Mouse (Mus musculus): ENCODE data around the gene Ssc4d. TPM values are rescaled to one million over a fixed set of nuclear protein-coding genes. Genes with fewer than 3 reads are reported as not detected.

Ssc4d gene
- 0.51 to 2.4 TPM (median 1.3 TPM) in 4 replicates for total RNA-seq (2023)

DNA sequence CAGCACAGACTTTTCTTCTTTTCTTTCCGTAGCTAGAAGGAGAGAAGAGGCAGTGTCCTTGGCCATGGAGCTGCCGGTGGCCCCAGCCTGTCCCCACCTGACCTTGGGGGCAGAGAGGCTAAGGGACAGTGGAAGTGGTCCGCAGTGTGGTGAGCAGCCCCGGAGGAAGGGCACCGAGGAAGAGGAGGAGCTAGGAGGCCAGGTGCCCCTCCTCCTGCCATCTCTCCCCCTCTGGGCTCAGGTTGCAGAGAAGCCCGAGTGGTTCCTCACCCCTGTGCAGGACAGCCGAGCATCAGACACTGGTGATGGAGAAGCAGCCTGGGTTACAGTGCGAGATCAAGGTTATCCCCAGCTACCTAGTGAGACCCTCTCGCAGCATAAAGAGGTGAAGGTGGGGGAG lies at the start of gene Ssc4d:
Gene Ssc4d, minus strand, starts transcription at position 167 of the 400 bp plus-strand sequence.

DNA sequence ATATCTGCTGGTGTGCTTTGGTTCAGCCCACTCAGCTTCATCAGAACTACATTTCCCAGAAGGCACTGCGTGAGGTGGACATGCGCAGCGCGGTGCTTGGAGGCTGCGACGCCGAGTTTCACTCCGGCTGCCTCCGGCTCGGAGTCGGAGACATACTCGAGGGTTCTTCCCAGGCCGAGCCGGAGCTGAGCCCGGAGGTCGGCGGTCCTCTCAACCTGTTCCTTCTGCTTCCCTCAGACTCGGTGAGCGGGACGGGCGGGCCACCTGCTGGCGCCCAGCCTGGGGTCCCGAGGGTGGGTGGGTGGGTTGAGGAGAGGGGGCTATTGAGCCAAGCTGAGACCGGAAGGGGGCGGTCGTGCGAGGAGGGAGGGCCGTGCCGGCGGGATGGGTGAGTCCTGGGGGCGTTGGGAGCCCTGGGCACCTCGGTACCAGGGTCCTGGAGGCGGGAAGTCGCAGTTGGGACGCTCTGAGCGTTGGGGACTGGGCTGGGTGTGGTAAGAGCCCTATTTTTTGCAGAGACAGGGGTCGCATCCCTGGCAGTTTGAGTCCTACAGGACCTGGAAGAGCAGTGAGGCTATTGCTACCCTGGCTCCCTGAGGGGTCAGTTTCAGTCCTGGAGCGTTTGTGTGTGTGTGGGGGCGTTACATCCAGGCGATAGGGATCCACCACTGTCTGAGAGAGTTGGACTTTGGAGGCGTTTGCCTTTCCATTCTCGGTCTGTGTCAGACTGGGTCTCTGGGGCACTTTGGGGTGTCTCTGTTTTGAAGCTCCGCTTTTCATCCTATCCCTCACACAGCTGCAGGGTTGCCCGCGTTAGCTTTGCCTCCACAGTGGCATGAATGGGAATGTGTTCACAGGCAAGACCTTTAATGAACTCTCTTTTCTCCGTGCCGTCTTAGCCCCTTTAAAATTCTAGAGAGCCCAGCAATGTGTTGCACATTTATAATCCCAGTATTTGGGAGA lies 20.7 kb upstream of the Ssc4d start, which contains the start of gene Dtx2:
Gene Dtx2, plus strand, starts transcription at position 76 of the 963 bp plus-strand sequence.

DNA sequence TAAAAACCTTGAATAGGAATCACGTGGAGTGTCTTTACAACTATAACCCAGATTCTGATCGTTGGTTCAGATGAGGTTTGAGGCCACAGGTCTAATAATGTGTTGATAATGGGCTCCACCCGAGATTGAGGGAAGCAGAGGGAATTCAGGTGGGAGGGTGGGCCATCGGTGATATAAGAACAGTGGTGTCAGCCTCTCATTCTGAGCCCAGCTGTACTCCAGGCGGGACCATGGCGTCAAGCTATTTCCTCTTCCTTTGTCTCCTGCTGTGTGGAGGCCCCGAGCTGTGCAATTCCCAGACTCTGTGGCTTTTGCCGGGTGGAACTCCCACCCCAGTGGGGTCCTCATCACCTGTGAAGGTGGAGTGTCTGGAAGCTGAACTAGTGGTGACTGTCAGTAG lies 5.6 kb upstream of the Ssc4d start, which contains the start of gene Zp3:
Gene Zp3, plus strand, starts transcription at position 196 of the 400 bp plus-strand sequence.

DNA sequence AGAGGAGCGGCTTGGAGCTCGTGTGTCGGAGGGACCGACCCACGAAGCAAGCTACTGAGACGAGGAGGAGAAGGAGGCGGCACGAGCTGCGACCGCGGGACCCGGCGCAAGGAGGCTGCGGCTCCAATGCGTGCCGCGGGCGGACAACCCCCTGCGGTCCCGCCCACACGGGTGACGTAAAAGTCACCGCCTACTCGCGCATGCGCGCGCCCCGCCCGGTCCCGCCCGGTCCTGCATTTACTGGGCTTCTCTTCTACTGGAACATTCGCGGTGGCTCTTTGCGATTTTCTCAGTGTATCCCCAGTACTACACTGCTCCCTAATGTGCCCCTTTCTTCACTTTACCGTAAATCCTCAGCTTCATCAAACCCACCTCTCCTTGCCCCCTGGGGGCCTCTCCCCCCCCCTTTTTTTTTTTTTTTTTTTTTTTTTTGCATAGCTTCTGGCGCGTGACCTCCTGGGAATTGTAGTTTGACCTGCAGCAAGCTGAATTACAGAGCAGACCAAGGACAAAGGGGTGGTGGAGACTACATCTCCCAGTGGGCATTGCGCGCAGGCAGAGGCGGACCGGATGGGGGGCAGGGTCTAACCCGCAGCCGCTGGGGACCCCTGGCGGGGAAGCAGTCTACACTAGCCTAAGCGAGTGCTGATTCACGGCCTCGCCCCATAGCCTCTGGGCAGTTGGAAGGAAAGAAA lies 39.7 kb downstream of the Ssc4d start, which contains the start of gene Ywhag:
Gene Ywhag, minus strand, starts transcription at position 136 of the 695 bp plus-strand sequence.

Other genes starting within 250 kb of the Ssc4d start
- 7.9 to 14.5 TPM (median 12.3 TPM) in 4 replicates for gene Tmem120a, start 230.1 kb downstream of the Ssc4d start, total RNA-seq (2023)
- gene Styxl1, start 196.1 kb downstream of the Ssc4d start, total RNA-seq (2023) = 1.2 TPM in 1 of 4 replicates, not detected in the others
- gene Mdh2, start 196.1 kb downstream of the Ssc4d start, total RNA-seq (2023) = 143 to 159 TPM (median 155 TPM) in 4 replicates
- gene Srrm3, start 167.6 kb downstream of the Ssc4d start, total RNA-seq (2023) = 0.38 TPM in 1 of 4 replicates, not detected in the others
- gene Hspb1, start 86.6 kb downstream of the Ssc4d start, total RNA-seq (2023) = 3.1 to 8.8 TPM (median 5.6 TPM) in 4 replicates
- gene Ywhag, start 39.9 kb downstream of the Ssc4d start, total RNA-seq (2023) = 79.7 to 98.2 TPM (median 86.5 TPM) in 4 replicates
- not detected in 4 replicates for gene Zp3, start 5.6 kb upstream of the Ssc4d start, total RNA-seq (2023)
- gene Dtx2, start 20.3 kb upstream of the Ssc4d start, total RNA-seq (2023) = 31.2 to 37.8 TPM (median 33.0 TPM) in 4 replicates
- 0.54 to 1.0 TPM (median 0.61 TPM) in 4 replicates for gene Upk3b, start 64.0 kb upstream of the Ssc4d start, total RNA-seq (2023)
- gene Upk3bl, start 80.0 kb upstream of the Ssc4d start, total RNA-seq (2023) = not detected in 4 replicates
- gene Rasa4, start 109.4 kb upstream of the Ssc4d start, total RNA-seq (2023) = 14.8 to 21.8 TPM (median 18.1 TPM) in 4 replicates
- gene Polr2j, start 142.1 kb upstream of the Ssc4d start, total RNA-seq (2023) = 54.5 to 72.5 TPM (median 67.0 TPM) in 4 replicates
- gene Lrwd1, start 161.5 kb upstream of the Ssc4d start, total RNA-seq (2023) = 26.5 to 30.0 TPM (median 27.8 TPM) in 4 replicates
- gene Alkbh4, start 161.6 kb upstream of the Ssc4d start, total RNA-seq (2023) = 8.9 to 15.0 TPM (median 10.9 TPM) in 4 replicates
- 58.7 to 73.7 TPM (median 62.0 TPM) in 4 replicates for gene Orai2, start 196.2 kb upstream of the Ssc4d start, total RNA-seq (2023)
- gene Prkrip1, start 224.4 kb upstream of the Ssc4d start, total RNA-seq (2023) = 19.6 to 44.4 TPM (median 36.7 TPM) in 4 replicates